Mouse (Mus musculus) cerebellum, adult 2 months (tissue): ENCODE data around the gene Gucd1.

Experiments
- CTCF ChIP-seq: fragments of 200-500 bp; IDR thresholded peaks from 2 replicates; pipeline ENCODE4 v1.5.1; 2011; ENCODE audit warnings: low read depth, mild to moderate bottlenecking, control low read depth, low read length, moderate library complexity, borderline replicate concordance; ENCODE audit not compliant: insufficient read depth
- POLR2A ChIP-seq: fragments of 200-500 bp; IDR thresholded peaks from 2 replicates; pipeline ENCODE4 v1.6.1; 2011; ENCODE audit warnings: low read length, control low read depth, borderline replicate concordance; ENCODE audit not compliant: insufficient read depth

DNA sequence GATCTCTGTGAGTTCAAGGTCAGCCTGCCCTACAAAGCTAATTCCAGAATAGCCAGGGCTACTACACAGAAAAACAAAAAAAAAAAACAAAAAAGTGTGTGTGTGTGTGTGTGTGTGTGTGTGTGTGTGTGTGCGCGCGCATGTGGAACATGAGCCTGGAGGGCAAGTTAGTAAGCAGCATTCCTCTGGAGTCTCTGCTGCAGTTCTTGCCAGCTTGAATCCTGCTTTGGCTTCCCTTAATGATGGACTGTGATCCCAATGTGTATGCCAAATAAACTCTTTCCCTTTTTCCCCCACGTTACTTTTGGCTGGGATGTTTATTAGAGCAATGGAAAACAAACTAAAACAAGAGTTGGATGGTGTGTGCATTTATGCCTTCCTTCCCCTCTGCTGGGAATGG, 3.9 kb upstream of the Gucd1 start:
- TF ChIP-seq POLR2A (no peak), CTCF (no peak)
